Mouse (Mus musculus) brain, embryonic 14.5 days (tissue): ENCODE data around the gene Zbtb4.

Experiments used
- CTCF ChIP-seq: fragments of 200-500 bp; IDR thresholded peaks from 2 replicates; pipeline ENCODE4 v1.5.1; 2012; ENCODE audit warnings: inconsistent platforms, mild to moderate bottlenecking, moderate library complexity, borderline replicate concordance; ENCODE audit not compliant: insufficient read depth, insufficient read length; ENCODE audit errors: extremely low read depth
- POLR2A ChIP-seq: fragments of 200-500 bp; IDR thresholded peaks from 2 replicates; pipeline ENCODE4 v1.6.1; 2012; ENCODE audit warnings: mild to moderate bottlenecking, inconsistent platforms, borderline replicate concordance; ENCODE audit not compliant: poor library complexity, insufficient read depth, insufficient read length, severe bottlenecking; ENCODE audit errors: extremely low read depth

GRCm38 (mm10) chr11:69775716-69776115 lies 10.0 kb downstream of the Zbtb4 start:
- TF ChIP-seq CTCF = no peak
- TF ChIP-seq POLR2A = no peak
